Mouse (Mus musculus): ENCODE data around the gene C2cd2. TPM values are rescaled to one million over a fixed set of nuclear protein-coding genes. Genes with fewer than 3 reads are reported as not detected.

C2cd2 gene
- total RNA-seq, 1 experiment from 2014 or later: 24.7 TPM

- no peak for DNase-seq
Observed at GRCm38 (mm10) chr16:97808881-97809280, 153.5 kb downstream of the C2cd2 start.

DNA sequence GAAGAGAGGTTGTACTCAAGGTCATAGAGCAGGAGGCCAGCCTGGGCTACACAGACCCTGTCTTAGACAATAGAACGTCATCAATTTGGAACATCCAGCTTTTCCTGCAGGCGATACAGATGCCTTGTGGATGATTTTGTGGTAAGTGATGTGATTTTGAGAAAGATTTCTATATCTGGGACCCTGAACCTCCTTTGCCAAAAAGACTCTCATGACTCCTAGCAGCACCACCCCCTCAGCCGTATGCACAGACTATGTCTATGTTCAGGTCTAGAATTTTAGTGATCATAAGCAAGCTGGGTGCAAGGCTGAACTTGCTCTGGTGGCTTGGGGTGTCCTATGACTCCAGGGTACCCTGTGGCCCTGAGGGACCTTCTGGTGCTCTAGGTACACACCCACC, 156.8 kb downstream of the C2cd2 start:
- DNase-seq: no peak

Small RNA genes within 50 kb of the gene (microRNA-seq; reads per million reads assigned to microRNA genes)
- 0.69 to 1.1 reads per million in 2 experiments for gene Mir6964

Other genes starting within 250 kb of the C2cd2 start
- 0.33 and 0.43 TPM in 2 replicates for gene Ripk4, start 198.8 kb downstream of the C2cd2 start, total RNA-seq (2021)
- gene Prdm15, start 110.7 kb downstream of the C2cd2 start, total RNA-seq (2021): 11.9 and 14.5 TPM in 2 replicates
- 35.4 and 35.6 TPM in 2 replicates for gene Zbtb21, start within 50 bp of the C2cd2 start, total RNA-seq (2021)
- 45.3 and 48.6 TPM in 2 replicates for gene B230307C23Rik, start 34.7 kb upstream of the C2cd2 start, total RNA-seq (2021)
- gene A630089N07Rik, start 119.9 kb upstream of the C2cd2 start, total RNA-seq (2021): 9.9 and 12.5 TPM in 2 replicates

All from adrenal gland, postnatal 25 days (tissue).